Comparison of ENCODE assay signal across 8 mouse cellular contexts in the genomic region with DNA sequence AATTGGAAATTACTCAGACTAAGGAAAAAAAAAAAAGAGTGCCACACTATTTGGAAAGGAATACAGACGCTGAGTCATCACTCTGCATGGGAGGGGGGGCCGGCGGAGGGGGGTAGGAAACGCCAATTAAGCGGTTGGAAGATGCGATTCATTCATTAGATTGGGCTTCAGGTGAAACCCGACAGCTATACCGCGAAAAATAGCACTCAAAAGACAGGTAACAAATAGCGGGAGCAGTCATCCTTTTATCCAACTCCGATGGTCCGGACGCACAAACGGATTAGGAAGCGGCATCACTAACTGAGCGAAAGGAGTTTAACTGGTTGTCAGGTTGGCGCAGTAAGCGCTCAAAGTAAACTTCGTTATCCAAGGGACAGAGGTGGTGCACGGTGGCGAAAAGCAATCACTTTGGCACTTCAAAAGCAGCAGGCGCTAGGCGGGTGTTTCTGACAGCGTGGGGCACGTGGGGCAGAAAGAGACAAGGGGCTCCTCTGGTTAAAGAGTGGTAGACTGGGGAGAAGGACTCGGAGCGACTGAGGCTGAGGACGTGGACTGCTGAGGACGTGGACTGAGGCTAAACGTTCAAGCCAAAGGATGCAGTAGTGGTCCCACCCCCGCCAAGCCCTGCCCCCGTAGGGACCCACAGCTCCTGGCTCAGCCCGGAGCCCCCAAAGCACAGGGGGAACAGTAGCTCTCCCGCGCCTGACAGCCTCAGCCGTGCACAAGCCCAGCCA. TPM values are rescaled to one million over a fixed set of nuclear protein-coding genes. Genes with fewer than 3 reads are reported as not detected.
DNase-seq lines count a peak whose midpoint lies in the region; ATAC-seq and TF ChIP-seq lines count a peak whose summit lies in the region.

No protein-coding gene starts in this region.

- peak overlapping the region; percentile 78 for H3K4me3 ChIP-seq in C2C12 (ENCODE audit: insufficient read depth, poor library complexity, severe bottlenecking)
- H3K4me3 ChIP-seq in embryonic facial prominence, embryonic 15.5 days (replicated peaks), result peak overlapping the region; percentile 86
- peak overlapping the region; percentile 91 for H3K4me3 ChIP-seq in heart, embryonic 16.5 days (ENCODE audit: low read length)
- peak overlapping the region; percentile 94 for H3K4me3 ChIP-seq in lung, adult 2 months (replicated peaks; ENCODE audit: extremely low read depth, low read depth, low read length)

- TF ChIP-seq CTCF in C2C12 (IDR thresholded peaks at IDR 0.05; ENCODE audit: control insufficient read depth, insufficient read depth, insufficient read length), result no peak
- TF ChIP-seq CTCF in lung, adult 2 months (IDR thresholded peaks at IDR 0.05; ENCODE audit: insufficient read depth, low read length), result no peak

- H3K4me2 ChIP-seq in embryonic facial prominence, embryonic 15.5 days (replicated peaks), result peak overlapping the region; percentile 73
- H3K4me2 ChIP-seq in heart, embryonic 16.5 days (ENCODE audit: low read depth, low read length), result peak overlapping the region; percentile 78

- H3ac ChIP-seq in C2C12 (ENCODE audit: control insufficient read depth, insufficient read length, low read depth), result peak overlapping the region; percentile 100

- H3K4me1 ChIP-seq in embryonic facial prominence, embryonic 15.5 days, result peaks cover 19% of the 10 kb centered on the region
- peaks cover 17% of the 10 kb centered on the region for H3K4me1 ChIP-seq in heart, embryonic 16.5 days (ENCODE audit: control insufficient read depth, insufficient read depth, low read length)
- peaks cover 2% of the 10 kb centered on the region; the same call in 1 of the 2 replicates for H3K4me1 ChIP-seq in lung, adult 2 months (ENCODE audit: control insufficient read depth, insufficient read depth, low read length)

- ATAC-seq in embryonic facial prominence, embryonic 15.5 days (ENCODE audit: insufficient number of reproducible peaks, low FRiP score, low TSS enrichment, low read depth), result no peak
- no peak for ATAC-seq in heart, embryonic 16.5 days (replicated peaks; ENCODE audit: extremely low read depth, insufficient read depth, low FRiP score)

- DNase-seq in adrenal gland, adult 2 months, result peak; percentile 67
- peak; percentile 57 to 65 for DNase-seq in kidney, postnatal 4 days
- peak; percentile 55 for DNase-seq in lung, adult 2 months
- peak; percentile 49 for DNase-seq in retina, embryonic 14.5 days (ENCODE audit: low spot score)
- peak; percentile 36 for DNase-seq in urinary bladder, adult 2 months (ENCODE audit: low spot score)

- H3K27me3 ChIP-seq in C2C12 (ENCODE audit: control insufficient read depth, insufficient read depth, insufficient read length), result no peaks in the 10 kb centered on the region
- H3K27me3 ChIP-seq in embryonic facial prominence, embryonic 15.5 days, result no peaks in the 10 kb centered on the region
- H3K27me3 ChIP-seq in heart, embryonic 16.5 days (ENCODE audit: control insufficient read depth, insufficient read depth, low read length), result no peaks in the 10 kb centered on the region

- peak overlapping the region; percentile 97 for H3K27ac ChIP-seq in embryonic facial prominence, embryonic 15.5 days (replicated peaks)
- H3K27ac ChIP-seq in heart, embryonic 16.5 days (ENCODE audit: low read length), result peak overlapping the region; percentile 98

- 0 out of 2 replicates have a peak, but pooled peaks have one; percentile 14 for TF ChIP-seq POLR2A in lung, adult 2 months (IDR thresholded peaks at IDR 0.05; ENCODE audit: borderline replicate concordance, extremely low read depth, low read depth, low read length)

- peak overlapping the region; percentile 90 for H3K9ac ChIP-seq in embryonic facial prominence, embryonic 15.5 days
- peak overlapping the region; percentile 97 for H3K9ac ChIP-seq in heart, embryonic 16.5 days (ENCODE audit: low read length)

- H3K79me3 ChIP-seq in C2C12 (ENCODE audit: low read depth), result peaks cover 52% of the 10 kb centered on the region

- WGBS in embryonic facial prominence, embryonic 15.5 days, result 1% methylated on average over 36 of the region's 36 CpGs
- under 1% methylated on average over 36 of the region's 36 CpGs for WGBS in heart, embryonic 16.5 days
- WGBS in lung, adult 2 months, result under 1% methylated on average over 36 of the region's 36 CpGs

- H3K36me3 ChIP-seq in C2C12 (ENCODE audit: control insufficient read depth, insufficient read depth), result no peaks in the 10 kb centered on the region
- H3K36me3 ChIP-seq in embryonic facial prominence, embryonic 15.5 days, result no peaks in the 10 kb centered on the region
- H3K36me3 ChIP-seq in heart, embryonic 16.5 days (ENCODE audit: control insufficient read depth, insufficient read depth), result no peaks in the 10 kb centered on the region

- peaks cover 60% of the 10 kb centered on the region for H3K79me2 ChIP-seq in C2C12 (ENCODE audit: control insufficient read depth, insufficient read depth)

- no peaks in the 10 kb centered on the region for H3K9me3 ChIP-seq in embryonic facial prominence, embryonic 15.5 days (replicated peaks)
- H3K9me3 ChIP-seq in heart, embryonic 16.5 days (replicated peaks; ENCODE audit: control insufficient read depth, low read length), result no peaks in the 10 kb centered on the region

TF ChIP-seq in C2C12, 6 proteins besides CTCF, POLR2A, EP300 and RAD21:
- TF ChIP-seq USF1 (IDR thresholded peaks at IDR 0.05; ENCODE audit: low read depth) (peak; percentile 5), FOSL1 (IDR thresholded peaks at IDR 0.05; ENCODE audit: insufficient read depth, low read length, poor library complexity, severe bottlenecking) (no peak), MAX (IDR thresholded peaks at IDR 0.05) (peak; percentile 58)

RNA-seq across cellular contexts. Expression of a gene that starts 1.2 kb away (rescaled TPM):
- polyA plus RNA-seq in C2C12 (2012; fragmentation: generic; extraction: Trizol), result 46.4 TPM
- total RNA-seq in adrenal gland, adult 2 months (2021), result 10 to 100 TPM; 73.1 to 96.3 TPM
- polyA plus RNA-seq in adrenal gland, adult 2 months (2012; rRNA removed), result 26.4 and 33.0 TPM in 2 replicates
- 28.5 and 30.4 TPM in 2 replicates for polyA plus RNA-seq in embryonic facial prominence, embryonic 15.5 days (2015; fragmentation: Nextera tagmentation; extraction: Ambion mirVana)
- polyA plus RNA-seq in heart, embryonic 16.5 days (2015; fragmentation: Nextera tagmentation; extraction: Ambion mirVana), result 16.5 and 16.6 TPM in 2 replicates
- polyA plus RNA-seq in lung, adult 2 months (2012; rRNA removed), result 16.4 and 27.5 TPM in 2 replicates
- polyA plus RNA-seq in urinary bladder, adult 2 months (2012; rRNA removed), result 72.6 and 101 TPM in 2 replicates

RNA-seq across cellular contexts. Expression of a gene that starts 41.7 kb away (rescaled TPM):
- 12.9 TPM for polyA plus RNA-seq in C2C12 (2012; fragmentation: generic; extraction: Trizol)
- total RNA-seq in adrenal gland, adult 2 months (2021), result 10 to 100 TPM; 10.5 to 23.8 TPM
- polyA plus RNA-seq in adrenal gland, adult 2 months (2012; rRNA removed), result 9.1 and 11.9 TPM in 2 replicates
- polyA plus RNA-seq in embryonic facial prominence, embryonic 15.5 days (2015; fragmentation: Nextera tagmentation; extraction: Ambion mirVana), result 14.0 and 14.8 TPM in 2 replicates
- polyA plus RNA-seq in heart, embryonic 16.5 days (2015; fragmentation: Nextera tagmentation; extraction: Ambion mirVana), result 10.1 and 11.6 TPM in 2 replicates
- 11.1 and 13.7 TPM in 2 replicates for polyA plus RNA-seq in lung, adult 2 months (2012; rRNA removed)
- 35.7 and 36.2 TPM in 2 replicates for polyA plus RNA-seq in urinary bladder, adult 2 months (2012; rRNA removed)
